Mouse (Mus musculus): Measurements from ENCODE around the gene 4931429L15Rik.

The 4931429L15Rik gene

DNA sequence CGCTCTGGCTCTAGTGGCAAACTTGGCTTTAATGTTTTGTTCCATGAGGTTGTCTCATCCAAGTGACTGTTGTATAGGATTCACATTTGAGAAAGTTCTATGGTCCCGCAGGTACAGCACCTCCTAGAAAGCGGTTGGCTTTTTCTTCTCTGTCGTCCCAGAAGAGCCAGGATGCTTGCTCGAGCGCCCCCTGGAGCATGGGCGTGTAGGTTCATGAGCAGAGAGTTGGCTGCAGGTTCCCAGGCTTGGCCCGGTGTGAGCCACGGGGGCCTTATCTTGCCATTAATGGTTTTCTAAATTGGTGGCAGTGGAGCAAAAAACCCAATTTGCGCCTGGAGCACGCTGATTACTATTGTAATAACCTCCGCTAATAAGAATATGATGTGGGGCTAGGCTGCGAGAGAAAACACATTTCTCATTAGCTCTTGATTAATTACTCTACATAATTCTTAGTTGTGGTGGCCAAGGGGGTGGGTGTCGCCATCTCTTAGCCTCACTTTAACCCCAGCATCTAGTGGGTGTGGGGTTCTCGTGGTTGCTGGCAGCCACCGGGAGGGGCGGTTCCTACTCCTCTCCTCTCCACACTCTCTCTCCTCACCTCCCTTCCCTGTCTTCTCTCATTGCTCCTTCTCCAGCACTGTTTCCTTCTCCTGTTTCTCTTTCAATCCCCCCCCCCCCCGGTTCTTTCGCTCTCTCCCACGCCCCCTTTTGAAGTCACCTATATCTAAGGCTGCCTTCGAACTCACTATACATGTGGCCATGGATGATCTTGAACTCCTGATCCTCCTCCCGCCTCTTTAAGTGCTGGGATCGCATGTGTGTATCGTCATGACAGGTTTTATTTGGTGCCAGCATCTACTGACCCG lies 8.2 kb upstream of the 4931429L15Rik start:
- peak; percentile 40 for DNase-seq (ENCODE audit: low read depth, low spot score)

DNA sequence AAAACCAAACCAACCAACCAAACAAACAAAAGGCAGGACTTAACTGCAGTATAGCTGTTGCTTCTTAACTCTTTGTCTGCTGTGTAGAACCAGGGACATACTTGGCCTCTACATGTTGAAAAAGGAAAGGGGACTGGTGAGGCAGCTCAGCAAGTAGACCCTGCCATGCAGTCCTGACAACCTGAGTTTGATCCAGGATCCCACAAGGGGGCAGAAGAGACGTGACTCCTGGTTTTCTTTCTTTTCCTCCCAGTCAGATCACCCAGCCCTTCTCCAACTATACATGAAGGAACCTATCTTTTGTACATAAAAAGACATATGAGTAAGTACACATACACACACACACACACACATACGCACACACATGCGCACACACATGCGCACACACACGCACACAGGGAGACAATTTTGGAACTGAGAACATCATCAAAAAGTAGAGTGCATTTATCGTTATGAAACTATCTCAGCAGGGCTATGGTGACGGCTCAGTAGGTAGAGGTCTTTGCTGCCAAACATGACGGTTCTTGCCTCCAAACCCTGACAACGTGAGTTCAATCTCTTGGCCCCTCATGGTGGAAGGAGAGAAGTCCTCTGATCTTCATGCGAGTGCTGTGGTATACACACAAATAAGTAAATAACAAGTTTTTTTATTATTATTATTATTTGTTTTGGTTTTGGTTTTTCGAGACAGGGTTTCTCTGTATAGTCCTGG lies 7.1 kb upstream of the 4931429L15Rik start:
- DNase-seq (ENCODE audit: low read depth, low spot score): no peak

DNA sequence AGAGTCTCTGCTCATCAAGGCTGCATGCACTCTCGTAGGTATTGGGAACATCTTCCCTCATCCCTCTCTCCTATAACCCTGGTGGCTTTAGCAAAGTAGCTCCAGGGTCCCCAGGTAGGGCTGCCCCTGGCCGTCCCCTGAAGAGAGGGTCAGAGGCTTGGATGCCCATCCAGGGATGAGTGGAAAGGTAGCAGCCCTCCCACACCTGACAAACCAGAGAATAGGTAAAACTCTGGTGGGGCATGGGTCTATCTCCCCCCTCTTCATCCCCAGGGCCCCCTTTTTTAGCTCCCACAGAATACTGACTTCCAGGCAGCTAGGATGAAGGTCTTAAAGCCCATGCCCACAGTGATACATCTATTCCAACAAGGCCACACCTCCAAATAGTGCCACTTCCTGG lies 675 bp upstream of the 4931429L15Rik start:
- DNase-seq (ENCODE audit: low read depth, low spot score): no peak

DNA sequence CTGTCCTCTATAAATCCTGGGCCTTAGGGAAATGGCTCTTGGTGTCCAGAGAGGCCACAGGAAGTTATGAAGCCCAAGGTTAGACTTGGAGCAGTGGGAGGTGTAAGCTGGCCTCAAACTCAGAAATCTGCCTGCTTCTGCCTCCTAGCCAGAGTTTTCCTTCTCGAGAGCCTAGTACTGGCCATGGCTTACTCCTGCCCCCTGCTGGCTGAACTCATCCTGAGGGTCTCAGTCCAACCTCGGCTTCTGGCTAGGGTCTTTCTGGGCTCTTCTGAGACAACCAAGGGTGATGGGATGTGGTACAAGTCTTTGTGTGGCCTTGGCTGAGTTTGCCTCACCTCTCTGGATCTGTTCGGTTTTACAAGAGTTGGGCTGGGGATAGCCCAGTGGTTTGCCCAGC lies 1.8 kb downstream of the 4931429L15Rik start:
- DNase-seq (ENCODE audit: low read depth, low spot score): peak; percentile 18

DNA sequence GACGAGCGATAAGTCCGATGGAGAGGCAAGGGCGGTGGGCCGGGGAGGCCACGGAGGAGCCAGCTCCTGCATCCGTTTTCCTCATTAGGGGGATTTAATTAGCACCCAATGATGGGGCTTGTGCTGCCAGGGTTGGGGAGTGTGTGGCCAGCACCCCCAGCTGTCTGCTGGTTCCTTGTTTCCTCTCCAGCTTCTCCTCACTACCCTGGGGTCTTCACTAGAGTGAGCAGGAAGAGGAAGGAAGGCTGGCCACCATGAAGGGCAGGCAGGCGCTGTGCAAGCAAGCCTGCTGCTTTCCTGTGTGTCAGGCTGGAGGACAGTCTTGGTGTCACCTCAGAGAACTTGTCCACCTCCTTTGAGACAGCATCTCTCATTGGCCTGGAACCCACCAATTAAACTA lies 2.9 kb downstream of the 4931429L15Rik start:
- no peak for DNase-seq (ENCODE audit: low read depth, low spot score)

DNA sequence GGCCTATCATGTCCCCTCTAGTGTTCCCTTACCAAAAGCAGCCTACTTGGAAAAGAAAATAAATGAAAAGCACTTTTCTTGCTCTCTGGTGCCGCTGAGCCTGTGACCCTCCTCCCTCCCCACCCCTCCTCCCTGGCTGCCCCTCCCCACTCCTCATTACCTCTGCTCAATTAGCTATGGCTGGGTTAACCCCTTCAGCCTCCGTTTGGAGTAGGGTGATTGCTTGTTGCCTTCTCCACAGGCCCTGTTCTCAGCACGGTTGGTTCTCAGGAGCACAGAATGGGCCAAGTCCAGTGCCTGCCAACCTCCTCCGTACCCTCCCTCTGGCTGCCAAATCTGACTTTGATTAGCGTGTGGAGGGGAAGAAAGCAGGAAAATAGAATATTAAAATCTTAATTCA lies 3.4 kb downstream of the 4931429L15Rik start:
- no peak for DNase-seq (ENCODE audit: low read depth, low spot score)

DNA sequence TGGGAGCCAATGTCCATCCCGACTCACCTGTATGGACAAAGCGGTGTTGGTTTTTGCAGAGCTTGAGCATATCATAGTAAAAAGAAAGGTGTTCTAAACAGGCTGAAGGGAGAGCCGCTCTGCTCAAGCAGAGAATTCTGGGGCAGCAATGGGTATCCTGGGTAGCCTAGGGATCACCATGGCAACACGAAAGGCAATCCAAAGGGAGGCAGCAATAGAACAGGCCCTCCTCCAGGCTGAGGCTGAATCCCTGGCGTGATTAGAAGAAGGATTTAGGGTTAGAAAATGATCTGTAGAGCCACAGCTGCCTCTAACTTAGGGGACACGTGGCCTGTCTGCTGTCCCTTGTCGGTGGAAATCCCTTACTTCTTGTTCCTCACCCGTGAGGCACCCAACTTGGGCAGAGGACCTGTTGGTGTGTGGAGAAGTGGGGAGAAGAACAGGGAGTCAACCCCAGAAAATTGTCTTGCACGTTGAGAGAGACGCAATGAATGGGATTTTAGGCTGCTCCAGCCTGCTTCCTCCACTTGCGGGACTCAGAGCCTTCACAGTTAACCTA lies 3.9 kb downstream of the 4931429L15Rik start:
- DNase-seq (ENCODE audit: low read depth, low spot score): no peak

DNA sequence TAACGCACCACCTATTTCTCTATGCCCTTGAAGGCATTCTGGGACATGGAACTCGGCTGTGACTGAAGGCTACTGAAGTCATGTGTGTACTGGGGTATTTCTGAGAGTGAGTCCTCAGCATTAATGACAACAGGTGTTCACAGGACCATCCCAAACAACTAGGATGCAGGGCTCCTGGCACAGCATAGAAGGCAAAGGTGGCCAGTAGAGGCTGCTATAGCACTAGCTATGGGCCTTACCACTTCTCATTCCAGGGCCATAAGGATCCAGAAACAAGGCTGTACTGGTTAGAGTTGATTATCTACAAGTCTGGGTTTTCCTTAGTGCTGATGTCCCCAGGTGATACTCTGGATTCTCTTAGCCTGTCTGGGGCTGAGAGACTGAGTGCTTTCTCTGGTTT lies 4.9 kb downstream of the 4931429L15Rik start:
- DNase-seq (ENCODE audit: low read depth, low spot score): no peak

DNA sequence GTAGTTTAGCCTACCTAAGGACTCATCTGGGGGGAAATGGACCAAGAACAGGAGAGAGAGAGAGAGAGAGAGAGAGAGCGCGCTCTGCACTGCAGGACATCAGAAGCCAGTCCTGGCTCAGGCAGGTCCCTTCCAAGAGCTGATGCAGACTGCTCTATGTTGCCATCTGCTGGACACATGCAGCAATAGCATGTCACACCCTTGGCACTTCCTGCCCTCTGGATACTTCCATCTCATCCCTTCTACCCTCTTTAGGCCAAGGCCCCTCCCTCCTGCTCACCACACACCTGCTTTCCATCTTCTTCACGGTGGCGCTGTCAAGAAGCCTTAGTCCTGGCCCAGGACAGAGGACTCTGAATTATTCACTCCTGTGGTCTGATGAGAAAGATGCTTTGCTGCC lies 5.3 kb downstream of the 4931429L15Rik start:
- peak; percentile 62 for DNase-seq (ENCODE audit: low read depth, low spot score)

DNA sequence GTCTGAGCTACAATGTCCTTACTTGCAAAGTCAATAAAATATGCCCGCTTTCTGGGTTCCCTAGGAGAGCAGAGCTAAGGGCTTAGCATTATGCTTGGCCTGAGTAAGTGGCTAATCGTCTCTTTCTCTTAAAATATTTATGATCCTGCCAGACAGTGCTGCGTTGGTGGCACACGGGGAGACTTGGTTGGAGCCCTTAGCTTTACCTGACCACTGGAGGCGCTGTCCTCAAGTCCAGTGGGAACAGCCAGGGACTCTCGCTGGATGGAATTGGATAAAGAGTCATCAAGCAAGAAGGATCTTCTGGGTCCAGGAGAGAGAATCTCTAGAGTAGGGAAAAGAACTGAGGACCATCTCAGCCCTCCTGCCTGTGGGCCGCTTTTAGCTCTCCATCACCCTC lies 10.7 kb downstream of the 4931429L15Rik start:
- DNase-seq (ENCODE audit: low read depth, low spot score): peak; percentile 35

DNA sequence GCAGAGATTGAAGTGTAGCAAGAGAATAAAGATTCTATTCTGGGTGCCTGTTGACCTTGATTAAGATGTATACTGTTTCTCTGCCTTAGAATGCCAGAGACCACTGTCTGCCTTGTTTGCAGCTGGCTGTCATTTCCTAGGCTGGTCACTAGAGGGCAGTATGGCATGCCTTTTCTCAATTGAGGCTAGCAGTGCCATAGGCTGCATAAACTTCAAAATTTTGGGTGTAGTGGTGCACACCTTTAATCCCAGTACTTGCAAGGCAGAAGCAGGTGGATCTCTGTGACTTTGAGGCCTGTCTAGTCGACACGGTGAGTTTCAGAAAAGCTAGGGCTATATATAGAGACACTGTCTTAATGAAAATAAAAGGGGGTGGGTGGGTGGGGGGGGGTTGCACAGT lies 17.6 kb downstream of the 4931429L15Rik start:
- DNase-seq (ENCODE audit: low read depth, low spot score): peak; percentile 61

DNA sequence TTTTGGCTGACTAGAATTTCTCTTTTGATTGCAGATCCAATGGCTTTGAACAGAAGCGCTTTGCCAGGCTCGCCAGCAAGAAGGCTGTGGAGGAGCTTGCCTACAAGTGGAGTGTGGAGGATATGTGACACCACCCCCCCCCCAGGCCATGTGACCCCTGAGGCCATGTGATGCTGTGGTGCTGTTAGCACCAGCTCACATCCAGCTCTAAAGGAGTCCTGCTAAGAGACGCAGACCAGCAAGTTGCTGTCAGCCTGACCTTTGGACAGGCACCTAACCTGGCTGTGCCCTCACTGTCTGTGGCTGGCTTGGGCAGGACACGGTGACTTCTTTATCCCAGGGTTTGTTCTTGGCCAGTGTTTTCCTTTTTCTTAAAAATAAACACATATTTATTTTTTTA lies 21.4 kb downstream of the 4931429L15Rik start:
- DNase-seq (ENCODE audit: low read depth, low spot score): no peak

DNA sequence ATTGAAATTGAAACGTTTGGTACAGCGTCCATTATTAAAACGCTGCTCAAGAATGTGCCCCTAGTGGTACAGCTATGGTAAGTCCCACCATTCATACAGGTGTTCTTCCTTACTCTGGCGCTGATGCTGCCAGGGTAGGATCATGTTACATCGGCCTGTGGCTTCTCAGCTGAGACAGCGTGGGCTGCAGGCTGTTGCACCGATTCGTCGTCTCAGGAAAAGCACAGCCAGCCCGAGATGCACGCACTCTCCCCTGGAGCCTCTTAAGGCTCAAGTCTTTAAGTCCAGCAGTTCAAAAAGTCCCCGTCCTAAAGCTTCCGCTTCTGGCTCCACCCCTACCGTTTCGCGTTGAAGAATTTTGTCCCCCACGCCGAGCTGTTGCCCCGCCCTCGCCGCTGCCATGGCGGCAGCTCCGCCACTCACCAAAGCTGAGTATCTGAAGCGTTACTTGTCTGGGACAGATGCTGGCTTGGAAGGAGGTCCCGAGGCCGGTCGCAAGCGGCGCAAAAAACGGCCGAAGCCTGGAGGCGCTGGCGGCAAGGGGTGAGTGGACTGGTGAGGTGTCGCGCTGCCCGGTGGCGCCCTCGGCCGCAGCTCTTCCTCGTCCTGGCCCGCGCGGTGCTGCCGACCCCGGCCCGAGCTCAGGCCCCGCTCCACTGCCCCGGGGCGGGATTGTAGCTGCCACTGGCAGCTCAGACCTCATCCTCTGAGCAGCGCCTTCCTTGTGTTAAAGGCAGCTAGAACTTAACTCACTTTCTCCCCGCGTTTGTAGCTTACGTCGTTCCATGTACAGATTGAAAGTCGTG lies 37.0 kb downstream of the 4931429L15Rik start, which contains the start of gene Bud13:
Gene Bud13 (plus strand): TSS at position 378 of the 806 bp plus-strand sequence.
- DNase-seq (ENCODE audit: low read depth, low spot score): peak; percentile 99

DNA sequence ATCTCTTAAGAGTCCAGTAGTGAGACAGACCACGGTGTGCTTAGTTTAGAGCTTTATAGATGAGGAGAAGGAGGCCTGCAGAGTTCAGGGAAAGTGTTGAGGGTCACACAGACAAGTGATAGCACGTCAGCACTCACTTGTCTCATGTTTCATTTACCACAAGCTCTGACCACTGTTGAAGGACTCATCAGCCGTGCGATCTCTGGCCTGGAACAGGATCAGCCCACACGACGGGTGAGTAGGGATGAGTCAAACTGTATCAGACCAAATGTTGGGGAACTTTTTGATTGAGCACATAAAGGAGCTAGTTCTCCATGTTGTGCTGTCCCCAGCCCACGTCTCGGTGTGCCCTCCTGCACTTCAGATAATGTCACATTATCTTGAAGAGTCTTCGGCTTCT lies 45.3 kb downstream of the 4931429L15Rik start:
- DNase-seq (ENCODE audit: low read depth, low spot score): no peak

DNA sequence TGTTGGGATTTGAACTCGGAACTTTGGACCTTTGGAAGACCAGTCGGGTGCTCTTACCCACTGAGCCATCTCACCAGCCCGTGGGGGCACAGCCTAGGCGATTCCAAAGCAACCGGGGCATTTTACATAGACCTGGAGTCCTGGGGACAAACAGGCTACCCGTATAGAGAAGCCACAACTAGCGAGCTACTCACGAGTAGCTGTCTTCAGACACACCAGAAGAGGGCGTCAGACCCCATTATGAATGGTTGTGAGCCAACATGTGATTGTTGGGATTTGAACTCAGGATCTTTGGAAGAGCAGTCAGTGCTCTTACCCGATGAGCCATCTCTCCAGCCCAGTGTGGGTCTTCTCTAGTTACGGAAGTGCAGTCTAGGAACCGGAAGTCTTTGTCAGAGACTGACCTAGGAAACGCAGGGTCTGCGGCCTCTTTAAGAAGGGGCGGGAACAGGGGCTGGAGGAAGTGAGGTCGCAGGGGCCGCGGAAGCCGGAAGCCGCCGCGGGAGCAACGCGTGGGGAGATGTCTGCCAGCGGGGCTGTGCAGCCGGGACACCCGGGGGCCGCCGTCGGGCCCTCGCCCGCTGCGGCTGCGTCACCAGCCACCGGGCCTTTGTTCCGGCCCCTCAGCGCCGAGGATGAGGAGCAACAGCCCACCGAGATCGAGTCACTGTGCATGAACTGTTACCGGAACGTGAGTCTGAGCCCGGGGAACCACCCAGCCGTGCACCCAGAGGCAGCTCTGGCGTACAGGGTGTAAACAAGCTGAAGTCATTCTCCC lies 46.9 kb downstream of the 4931429L15Rik start, which contains the start of gene Zpr1:
Gene Zpr1 (plus strand): TSS at position 388 of the 778 bp plus-strand sequence.
- DNase-seq (ENCODE audit: low read depth, low spot score): peak; percentile 95

DNA sequence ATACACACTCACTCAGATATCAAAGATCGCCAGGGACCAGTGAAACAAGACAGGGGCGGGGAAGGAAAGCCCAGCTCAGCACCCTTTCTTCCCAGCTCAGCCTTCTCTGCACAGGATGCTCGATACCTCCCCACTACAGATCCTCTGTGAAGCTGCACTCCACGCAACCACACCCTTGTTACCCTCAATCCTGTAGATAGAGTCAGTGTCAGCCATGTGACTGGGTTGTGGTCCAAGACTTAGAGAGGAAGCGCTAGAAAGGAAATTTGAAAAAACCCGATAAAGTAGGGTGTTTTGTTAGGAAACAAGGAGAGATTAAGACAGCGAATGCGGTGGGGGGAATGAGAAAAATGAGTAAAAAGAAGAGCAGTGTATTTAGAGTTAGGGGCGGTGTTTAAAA lies 47.7 kb downstream of the 4931429L15Rik start:
- DNase-seq (ENCODE audit: low read depth, low spot score): no peak

DNA sequence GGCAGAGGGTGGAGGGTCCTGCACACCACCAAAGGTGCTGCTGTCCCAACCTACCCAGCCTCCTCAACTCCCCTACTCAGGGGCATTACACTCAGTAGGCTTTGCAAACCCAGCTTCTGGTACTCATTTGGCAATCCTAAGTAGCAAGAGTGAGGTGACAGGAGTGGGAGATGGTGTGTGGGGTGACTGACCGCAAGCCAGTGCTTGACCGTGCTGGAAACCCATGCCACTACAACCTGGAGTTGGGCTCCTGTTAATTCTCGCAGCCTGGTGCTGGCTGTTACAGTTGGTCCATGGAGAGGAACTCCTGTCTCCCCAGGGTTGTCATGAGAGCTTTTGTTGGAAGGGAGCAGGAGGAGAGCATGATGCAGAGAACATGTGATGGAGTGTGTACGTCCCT lies 49.0 kb downstream of the 4931429L15Rik start:
- no peak for DNase-seq (ENCODE audit: low read depth, low spot score)

DNA sequence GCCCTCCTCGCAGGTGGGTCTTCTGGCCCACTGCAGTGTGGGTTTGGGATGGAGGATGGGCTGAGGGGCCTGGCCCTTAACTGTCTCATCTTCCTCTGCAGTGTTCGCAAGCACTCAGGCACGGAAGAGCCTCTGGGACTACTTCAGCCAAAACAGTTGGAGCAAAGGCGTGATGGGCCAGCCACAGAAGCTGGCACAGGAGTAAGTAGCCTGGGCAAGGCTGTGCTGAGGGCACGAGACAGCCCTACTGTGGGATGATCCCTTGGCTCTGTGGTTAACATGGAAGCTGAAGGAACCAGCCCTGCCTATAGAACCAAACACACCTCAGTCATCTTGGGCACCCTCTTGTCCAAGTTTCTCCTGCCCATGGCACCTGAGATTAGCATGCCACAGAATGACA lies 50.7 kb downstream of the 4931429L15Rik start:
- DNase-seq (ENCODE audit: low read depth, low spot score): no peak

DNA sequence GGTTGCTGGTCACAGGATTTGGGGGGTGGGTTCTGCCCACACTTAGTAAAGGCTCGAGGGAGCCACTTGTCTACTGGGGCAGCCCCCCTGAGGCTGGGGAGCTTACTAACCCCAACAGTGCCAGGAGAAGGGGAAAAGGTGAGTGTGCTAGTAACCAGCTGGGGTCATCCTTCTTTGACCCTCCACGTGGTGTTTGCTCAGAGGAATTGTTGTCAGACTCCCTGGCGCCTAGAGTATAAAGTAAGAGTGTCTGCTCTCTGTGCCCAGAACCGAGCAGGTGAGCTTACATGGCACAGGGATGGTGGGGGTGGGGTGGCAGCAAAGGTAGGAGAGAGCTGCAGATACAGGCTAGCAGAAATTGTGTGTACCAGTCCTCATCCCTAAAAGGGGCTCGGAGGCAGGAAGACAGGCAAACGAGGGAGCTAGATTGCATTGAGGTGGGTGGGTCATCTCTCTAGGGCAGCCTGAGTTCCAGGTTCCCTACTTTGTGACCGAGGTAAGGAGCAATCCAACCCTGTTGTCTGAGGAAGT lies 51.4 kb downstream of the 4931429L15Rik start, which contains the start of gene Apoa5:
Gene Apoa5 (plus strand): TSS at position 291 of the 531 bp plus-strand sequence.
- DNase-seq (ENCODE audit: low read depth, low spot score): no peak

DNA sequence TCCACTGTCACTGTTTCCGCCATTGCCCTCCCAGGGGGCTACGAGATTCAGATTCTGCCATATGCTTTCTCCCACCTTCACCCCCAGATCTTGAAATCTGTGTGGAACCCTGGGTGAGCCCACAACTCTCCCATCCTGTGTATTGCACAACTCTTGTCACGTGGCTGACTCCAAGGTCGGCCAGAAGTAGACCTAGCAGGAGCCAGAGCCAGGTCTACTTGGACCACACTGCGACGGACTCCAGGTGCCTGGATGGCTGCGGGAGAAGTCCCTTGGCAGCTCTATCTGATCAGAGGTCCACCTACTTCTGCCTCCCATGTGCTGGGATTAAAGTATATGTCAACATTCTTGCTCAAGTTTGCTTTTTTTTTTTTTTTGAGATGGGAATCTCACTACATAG lies 58.7 kb downstream of the 4931429L15Rik start:
- no peak for DNase-seq (ENCODE audit: low read depth, low spot score)
